Mouse (Mus musculus) myocyte (in vitro differentiated cells): ENCODE measurements around the gene Nadsyn1. TPM values are rescaled to one million over a fixed set of nuclear protein-coding genes. Genes with fewer than 3 reads are reported as not detected.
A peak's percentile ranks its signal among the peaks of the same experiment; 100 is the strongest.

Source experiments
- H3K27me3 ChIP-seq: one replicate; pipeline ENCODE4 v1.6.1; 2011; ENCODE audit not compliant: control insufficient read depth, insufficient read depth, insufficient read length
- H3K36me3 ChIP-seq: one replicate; pipeline ENCODE4 v1.6.1; 2011; ENCODE audit not compliant: control insufficient read depth, insufficient read depth
- H3K4me2 ChIP-seq: one replicate; pipeline ENCODE4 v1.6.1; 2011; ENCODE audit warnings: low read depth, control low read depth
- H3K4me3 ChIP-seq: one replicate; pipeline ENCODE4 v1.5.1; 2011; ENCODE audit warnings: mild to moderate bottlenecking, control low read depth, moderate library complexity
- H3K79me2 ChIP-seq: one replicate; pipeline ENCODE4 v1.6.1; 2011; ENCODE audit not compliant: control insufficient read depth, insufficient read depth
- H3ac ChIP-seq: one replicate; pipeline ENCODE4 v1.6.1; 2011; ENCODE audit not compliant: control insufficient read depth, insufficient read length
- CEBPB ChIP-seq: IDR thresholded peaks from 2 replicates; pipeline ENCODE4 v1.6.1; 2011; ENCODE audit warnings: mild to moderate bottlenecking, moderate library complexity; ENCODE audit not compliant: poor library complexity, insufficient read depth, severe bottlenecking
- E2F4 ChIP-seq: IDR thresholded peaks from one replicate; pipeline ENCODE4 v1.6.1; 2011; ENCODE audit warnings: mild to moderate bottlenecking, control low read depth, moderate library complexity; ENCODE audit not compliant: insufficient read depth
- MAX ChIP-seq: IDR thresholded peaks from one replicate; pipeline ENCODE4 v1.6.1; 2011; ENCODE audit warnings: low read depth, mild to moderate bottlenecking, control low read depth
- MYOD1 ChIP-seq, 3 experiments: IDR thresholded peaks; one replicate each; pipeline ENCODE4 v1.6.1; 2011; ENCODE audit warnings: control low read depth in 2 of 3, low read depth in 2 of 3, mild to moderate bottlenecking in 2 of 3, moderate library complexity in 1 of 3; ENCODE audit not compliant: insufficient read length in 2 of 3, control insufficient read depth in 1 of 3
- MYOG ChIP-seq, 3 experiments: IDR thresholded peaks; one replicate each; pipeline ENCODE4 v1.6.1; 2011; ENCODE audit warnings: control low read depth in 2 of 3, low read depth in 2 of 3, mild to moderate bottlenecking in 2 of 3; ENCODE audit not compliant: insufficient read length in 2 of 3, control insufficient read depth in 1 of 3, insufficient read depth in 1 of 3
- POLR2A ChIP-seq: IDR thresholded peaks from one replicate; pipeline ENCODE4 v1.6.1; 2011; ENCODE audit warnings: low read depth, mild to moderate bottlenecking, control low read depth, moderate library complexity; ENCODE audit not compliant: insufficient read length
- POLR2AphosphoS2 ChIP-seq: IDR thresholded peaks from one replicate; pipeline ENCODE4 v1.6.1; 2011; ENCODE audit warnings: low read depth, control low read depth; ENCODE audit not compliant: insufficient read length
- REST ChIP-seq: IDR thresholded peaks from one replicate; pipeline ENCODE4 v1.6.1; 2011; ENCODE audit warnings: mild to moderate bottlenecking, control low read depth, moderate library complexity; ENCODE audit not compliant: insufficient read depth, insufficient read length
- SRF ChIP-seq: IDR thresholded peaks from one replicate; pipeline ENCODE4 v1.6.1; 2011; ENCODE audit warnings: low read depth; ENCODE audit not compliant: control insufficient read depth, insufficient read length
- TCF12 ChIP-seq: IDR thresholded peaks from one replicate; pipeline ENCODE4 v1.6.1; 2011; ENCODE audit warnings: mild to moderate bottlenecking, control low read depth; ENCODE audit not compliant: poor library complexity, insufficient read depth, severe bottlenecking
- TCF3 ChIP-seq: IDR thresholded peaks from one replicate; pipeline ENCODE4 v1.6.1; 2011; ENCODE audit warnings: low read depth, control low read depth; ENCODE audit not compliant: insufficient read length
- USF1 ChIP-seq: IDR thresholded peaks from one replicate; pipeline ENCODE4 v1.6.1; 2011; ENCODE audit warnings: low read depth, mild to moderate bottlenecking, control low read depth, moderate library complexity
- polyA plus RNA-seq: library from polyadenylated mRNA; unstranded; fragments of >200 nt; fragmentation: generic; extraction: Trizol; gene quantifications from one replicate; pipeline ENCODE4 v1.2.1, GENCODE M21; 2012; ENCODE audit warnings: missing spikeins

Gene Nadsyn1
- polyA plus RNA-seq, 1 experiment: 5.7 TPM

DNA sequence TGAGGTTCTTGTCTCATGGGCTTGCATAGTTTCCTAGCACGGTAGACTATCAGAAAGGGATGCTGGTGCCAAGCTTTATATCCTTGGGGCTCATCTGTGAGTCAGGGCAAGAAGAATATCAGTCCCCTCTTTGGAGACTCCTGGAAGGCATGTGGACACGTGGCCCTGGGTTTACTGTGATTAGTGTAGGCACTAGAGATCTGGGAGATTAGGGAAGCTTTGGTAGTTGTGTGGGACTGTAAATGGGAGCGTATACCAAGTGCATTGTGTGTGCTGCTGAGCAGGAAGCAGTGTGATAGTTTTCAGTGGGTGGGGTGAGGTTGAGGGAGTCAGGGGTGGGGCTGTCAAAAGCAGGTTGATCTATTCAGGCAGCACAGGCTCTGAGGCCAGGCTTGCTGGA lies 12.3 kb upstream of the Nadsyn1 start:
- Histone ChIP-seq H3K36me3 (peaks cover 28% of the 10 kb centered on the region), H3K4me2 (peak overlapping the region; percentile 49), H3K4me3 (no peak overlapping the region), H3ac (no peak overlapping the region), H3K79me2 (peaks cover 66% of the 10 kb centered on the region), H3K27me3 (no peaks in the 10 kb centered on the region)
- TF ChIP-seq TCF12 (no peak), SRF (no peak), E2F4 (no peak), MYOD1 (IDR thresholded peaks at IDR 0.05; ENCODE audit: control insufficient read depth in 1 of 3, insufficient read length in 2 of 3, low read depth in 2 of 3) (no peak), MAX (no peak)

DNA sequence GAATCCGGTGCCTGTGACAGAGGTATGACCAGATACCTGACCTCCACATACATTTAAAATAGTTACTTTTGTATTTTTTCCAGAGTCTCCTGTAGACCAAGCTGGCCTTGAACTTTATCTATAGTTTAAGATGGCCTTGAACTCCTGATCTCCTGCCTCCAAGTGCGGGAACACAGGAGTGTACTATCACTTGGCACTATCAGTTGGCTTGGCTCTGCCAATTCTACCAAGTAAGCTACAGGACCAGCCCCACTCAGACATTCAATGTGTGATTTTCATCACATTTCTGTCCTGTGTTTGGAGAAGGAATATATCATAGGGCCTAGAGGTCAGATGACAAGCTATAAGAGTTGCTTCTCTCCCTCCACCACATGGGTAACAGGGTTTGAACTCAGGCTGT lies 11.7 kb upstream of the Nadsyn1 start:
- peak overlapping the region; percentile 49 for H3K4me2 ChIP-seq
- peaks cover 66% of the 10 kb centered on the region for H3K79me2 ChIP-seq
- H3K27me3 ChIP-seq: no peaks in the 10 kb centered on the region
- no peak for TF ChIP-seq MAX
- no peak for TF ChIP-seq MYOG (IDR thresholded peaks at IDR 0.05; ENCODE audit: control insufficient read depth in 1 of 3, insufficient read depth in 1 of 3, insufficient read length in 2 of 3, low read depth in 2 of 3)
- H3K4me3 ChIP-seq: no peak overlapping the region
- peaks cover 21% of the 10 kb centered on the region for H3K36me3 ChIP-seq
- H3ac ChIP-seq: no peak overlapping the region

GRCm38 (mm10) chr7:143833581-143834190 lies 11.0 kb upstream of the Nadsyn1 start:
- H3K4me2 ChIP-seq: peak overlapping the region; percentile 94

GRCm38 (mm10) chr7:143832611-143833010 lies 10.0 kb upstream of the Nadsyn1 start:
- H3ac ChIP-seq: no peak overlapping the region
- peaks cover 18% of the 10 kb centered on the region for H3K36me3 ChIP-seq
- peak overlapping the region; percentile 94 for H3K4me2 ChIP-seq
- H3K4me3 ChIP-seq: peak overlapping the region; percentile 70
- H3K27me3 ChIP-seq: no peaks in the 10 kb centered on the region
- no peak for TF ChIP-seq TCF3
- peak in 2 of 3 experiments; percentile 15 to 86 for TF ChIP-seq MYOD1 (IDR thresholded peaks at IDR 0.05; ENCODE audit: control insufficient read depth in 1 of 3, insufficient read length in 2 of 3, low read depth in 2 of 3)
- TF ChIP-seq POLR2AphosphoS2: no peak
- no peak for TF ChIP-seq USF1
- peak in 1 of 3 experiments; percentile 72 for TF ChIP-seq MYOG (IDR thresholded peaks at IDR 0.05; ENCODE audit: control insufficient read depth in 1 of 3, insufficient read depth in 1 of 3, insufficient read length in 2 of 3, low read depth in 2 of 3)
- H3K79me2 ChIP-seq: peaks cover 66% of the 10 kb centered on the region

More at GRCm38 (mm10) chr7:143833581-143834190, 11.0 kb upstream of the Nadsyn1 start:
- TF ChIP-seq POLR2AphosphoS2 (no peak), POLR2A (no peak), SRF (no peak)
- Histone ChIP-seq H3K4me3 (no peak overlapping the region), H3K79me2 (peaks cover 66% of the 10 kb centered on the region), H3K27me3 (no peaks in the 10 kb centered on the region), H3K36me3 (peaks cover 18% of the 10 kb centered on the region), H3ac (no peak overlapping the region)

GRCm38 (mm10) chr7:143832196-143832595 lies 9.5 kb upstream of the Nadsyn1 start:
- H3K79me2 ChIP-seq: peaks cover 62% of the 10 kb centered on the region
- TF ChIP-seq MYOD1 (IDR thresholded peaks at IDR 0.05; ENCODE audit: control insufficient read depth in 1 of 3, insufficient read length in 2 of 3, low read depth in 2 of 3) (no peak), POLR2AphosphoS2 (no peak), SRF (no peak), MAX (no peak), TCF12 (no peak), CEBPB (no peak), REST (no peak), USF1 (peak; percentile 43), TCF3 (no peak), MYOG (IDR thresholded peaks at IDR 0.05; ENCODE audit: control insufficient read depth in 1 of 3, insufficient read depth in 1 of 3, insufficient read length in 2 of 3, low read depth in 2 of 3) (no peak), E2F4 (no peak), POLR2A (peak; percentile 27)
- no peaks in the 10 kb centered on the region for H3K27me3 ChIP-seq

GRCm38 (mm10) chr7:143830399-143830798 lies 7.8 kb upstream of the Nadsyn1 start:
- H3K4me3 ChIP-seq: peak overlapping the region; percentile 70
- H3K27me3 ChIP-seq: no peaks in the 10 kb centered on the region
- peak overlapping the region; percentile 94 for H3K4me2 ChIP-seq
- H3K36me3 ChIP-seq: no peaks in the 10 kb centered on the region
- TF ChIP-seq TCF3 (no peak), MAX (no peak), MYOD1 (IDR thresholded peaks at IDR 0.05; ENCODE audit: control insufficient read depth in 1 of 3, insufficient read length in 2 of 3, low read depth in 2 of 3) (no peak), E2F4 (no peak), SRF (no peak), POLR2AphosphoS2 (no peak), MYOG (IDR thresholded peaks at IDR 0.05; ENCODE audit: control insufficient read depth in 1 of 3, insufficient read depth in 1 of 3, insufficient read length in 2 of 3, low read depth in 2 of 3) (no peak), USF1 (no peak), POLR2A (no peak), CEBPB (no peak), TCF12 (no peak), REST (no peak)
- H3ac ChIP-seq: peak overlapping the region; percentile 28
- peaks cover 52% of the 10 kb centered on the region for H3K79me2 ChIP-seq

More at GRCm38 (mm10) chr7:143832196-143832595, 9.5 kb upstream of the Nadsyn1 start:
- no peak overlapping the region for H3ac ChIP-seq
- peaks cover 14% of the 10 kb centered on the region for H3K36me3 ChIP-seq
- peak overlapping the region; percentile 70 for H3K4me3 ChIP-seq
- peak overlapping the region; percentile 94 for H3K4me2 ChIP-seq
